Mouse (Mus musculus) layer of hippocampus, postnatal 14 days (tissue): Measurements from ENCODE around the gene Dgkz. TPM values are rescaled to one million over a fixed set of nuclear protein-coding genes. Genes with fewer than 3 reads are reported as not detected.

ENCODE experiments used
- microRNA-seq, 2 experiments: library from miRNA; unstranded; fragments of <30 nt; microRNA quantifications; one replicate each; pipeline ENCODE4 v1.2.0; 2021
- total RNA-seq, 2 experiments: library from RNA; stranded (reverse); gene quantifications; 2 replicates each; pipeline ENCODE4 v1.2.3; 2021

Gene Dgkz
- total RNA-seq, 2 experiments from 2014 or later, result 391 to 416 TPM

Small RNA genes lying within 50 kb of the gene (microRNA-seq; reads per million reads assigned to microRNA genes)
- 0 reads per million in 2 experiments for gene Mir6999

Other genes starting within 250 kb of the Dgkz start
- gene Ambra1, start 245.7 kb downstream of the Dgkz start, total RNA-seq, result 10 to 100 TPM; 45.5 to 49.1 TPM
- gene Chrm4, start 48.6 kb downstream of the Dgkz start, total RNA-seq, result 10 to 100 TPM; 15.1 to 21.2 TPM
- gene Mdk, start 43.6 kb downstream of the Dgkz start, total RNA-seq, result 10 to 100 TPM; 39.5 to 40.9 TPM
- gene Gm9821, start 30.2 kb downstream of the Dgkz start, total RNA-seq, result not detected
- gene Creb3l1, start 48.6 kb upstream of the Dgkz start, total RNA-seq, result 1 to 10 TPM; 5.9 to 8.0 TPM
- 10 to 100 TPM; 81.7 to 90.1 TPM for gene Phf21a, start 117.3 kb upstream of the Dgkz start, total RNA-seq